Mouse (Mus musculus) intestine, embryonic 15.5 days (tissue): Measurements from ENCODE around the gene Kifc1. TPM values are rescaled to one million over a fixed set of nuclear protein-coding genes. Genes with fewer than 3 reads are reported as not detected.

Experiments used
- ATAC-seq: fragments of 200-750 bp; cut with Nextera tagmentation; 2 replicates; pipeline ENCODE4 v1.8.0; 2017; ENCODE audit warnings: moderate TSS enrichment, moderate library complexity
- H3K27ac ChIP-seq: fragments of 300-500 bp; sonication (generic); 2 replicates; pipeline ENCODE4 v1.5.1; 2015; ENCODE audit warnings: mild to moderate bottlenecking, inconsistent platforms
- H3K27me3 ChIP-seq: fragments of 300-500 bp; sonication (generic); replicated peaks from 2 replicates; pipeline ENCODE4 v1.6.1; 2015; ENCODE audit warnings: inconsistent platforms
- H3K36me3 ChIP-seq: fragments of 300-500 bp; sonication (generic); 2 replicates; pipeline ENCODE4 v1.6.1; 2015; ENCODE audit warnings: inconsistent platforms
- H3K4me1 ChIP-seq: fragments of 300-500 bp; sonication (generic); replicated peaks from 2 replicates; pipeline ENCODE4 v1.6.1; 2015; ENCODE audit warnings: inconsistent platforms
- H3K4me2 ChIP-seq: fragments of 300-500 bp; sonication (generic); replicated peaks from 2 replicates; pipeline ENCODE4 v1.6.1; 2015; ENCODE audit warnings: mild to moderate bottlenecking, inconsistent platforms
- H3K4me3 ChIP-seq: fragments of 300-500 bp; sonication (generic); replicated peaks from 2 replicates; pipeline ENCODE4 v1.5.1; 2015; ENCODE audit warnings: inconsistent platforms
- H3K9ac ChIP-seq: fragments of 300-500 bp; sonication (generic); 2 replicates; pipeline ENCODE4 v1.6.1; 2015; ENCODE audit warnings: inconsistent platforms
- H3K9me3 ChIP-seq: fragments of 300-500 bp; sonication (generic); 2 replicates; pipeline ENCODE4 v1.6.1; 2016; ENCODE audit warnings: inconsistent platforms
- WGBS: fragments of 180-500 bp; shearing (Covaris S2); methylation state at CpG from one replicate; pipeline ENCODE4 v1.1.7; 2015; 5-methylcytosine and 5-hydroxymethylcytosine counted together
- polyA plus RNA-seq: library from polyadenylated mRNA; unstranded; fragments of >200 nt; fragmentation: Nextera tagmentation; extraction: Ambion mirVana; gene quantifications from 2 replicates; pipeline ENCODE4 v1.2.1, GENCODE M21; 2015

Gene Kifc1
- polyA plus RNA-seq, 1 experiment from 2014 or later = 7.1 TPM

- Histone ChIP-seq H3K36me3 (peaks cover 35% of the 10 kb centered on the region), H3K4me1 (peaks cover 33% of the 10 kb centered on the region), H3K27ac (no peak overlapping the region), H3K4me3 (peak overlapping the region; percentile 57), H3K27me3 (no peaks in the 10 kb centered on the region), H3K9me3 (no peaks in the 10 kb centered on the region), H3K4me2 (peak overlapping the region; percentile 77), H3K9ac (peak overlapping the region; percentile 53)
- 74% methylated on average over 31 of the region's 31 CpGs for WGBS
- no peak for ATAC-seq
Observed at GRCm38 (mm10) chr17:33916847-33917655, 26.6 kb upstream of the Kifc1 start.

DNA sequence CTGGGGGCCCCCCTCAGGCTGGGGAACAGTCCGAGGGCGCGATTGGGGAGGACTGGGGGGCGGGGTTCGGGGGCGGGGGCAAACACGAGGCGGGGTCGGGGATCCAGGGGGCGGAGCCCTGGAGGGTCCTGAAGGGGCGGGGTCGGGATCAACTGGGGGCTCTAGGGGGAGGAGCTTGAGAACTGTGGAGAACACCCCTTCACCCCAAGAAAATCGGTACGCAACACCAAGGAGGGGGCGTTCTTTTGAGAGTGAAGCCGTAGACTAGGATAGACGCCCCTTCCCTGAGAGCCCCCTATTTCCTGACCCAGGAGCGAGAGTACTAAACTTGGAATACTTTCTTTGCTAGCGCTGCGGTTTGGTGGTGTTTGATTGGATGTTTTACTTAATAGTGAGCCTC is 25.8 kb upstream of the Kifc1 start:
- H3K36me3 ChIP-seq = peaks cover 42% of the 10 kb centered on the region
- WGBS = 2% methylated on average over 20 of the region's 20 CpGs
- H3K27me3 ChIP-seq = no peaks in the 10 kb centered on the region
- peak overlapping the region; percentile 53 for H3K9ac ChIP-seq
- peak overlapping the region; percentile 77 for H3K4me2 ChIP-seq
- H3K9me3 ChIP-seq = no peaks in the 10 kb centered on the region
- peak; percentile 13 for ATAC-seq
- peak overlapping the region; percentile 83 for H3K27ac ChIP-seq
- H3K4me1 ChIP-seq = peaks cover 34% of the 10 kb centered on the region
- peak overlapping the region; percentile 57 for H3K4me3 ChIP-seq

GRCm38 (mm10) chr17:33915671-33916250 is 25.3 kb upstream of the Kifc1 start, which contains the start of the genes Tapbp and Zbtb22:
Tapbp (plus strand) TSS chr17:33915899.
Zbtb22 (plus strand) TSS chr17:33915904.
- H3K9ac ChIP-seq = peak within 1 kb of the TSS; percentile 53
- H3K4me3 ChIP-seq = peak within 1 kb of the TSS; percentile 57
- H3K9me3 ChIP-seq = no peaks in the 10 kb centered on the region
- peaks cover 46% of the 10 kb centered on the region for H3K36me3 ChIP-seq
- under 1% methylated on average over 34 of the region's 34 CpGs for WGBS
- peak; percentile 93 for ATAC-seq
- peak within 1 kb of the TSS; percentile 77 for H3K4me2 ChIP-seq
- H3K27ac ChIP-seq = peak within 1 kb of the TSS; percentile 83
- H3K27me3 ChIP-seq = no peaks in the 10 kb centered on the region
- H3K4me1 ChIP-seq = peaks cover 33% of the 10 kb centered on the region

- Histone ChIP-seq H3K4me1 (peaks cover 38% of the 10 kb centered on the region), H3K36me3 (peaks cover 46% of the 10 kb centered on the region), H3K4me2 (peak overlapping the region; percentile 77), H3K27me3 (no peaks in the 10 kb centered on the region), H3K27ac (0 out of 2 replicates have a peak overlapping the region, but pooled peaks have one; percentile 13), H3K9ac (no peak overlapping the region), H3K4me3 (peak overlapping the region; percentile 57; the same call in 1 of the 2 replicates), H3K9me3 (no peaks in the 10 kb centered on the region)
- no peak for ATAC-seq
- 73% methylated on average over 13 of the region's 13 CpGs for WGBS
Observed at GRCm38 (mm10) chr17:33914969-33915391, 24.5 kb upstream of the Kifc1 start.

- Histone ChIP-seq H3K36me3 (peaks cover 46% of the 10 kb centered on the region), H3K9me3 (no peaks in the 10 kb centered on the region), H3K9ac (no peak overlapping the region), H3K4me2 (no peak overlapping the region), H3K27ac (no peak overlapping the region), H3K27me3 (no peaks in the 10 kb centered on the region), H3K4me1 (peaks cover 36% of the 10 kb centered on the region), H3K4me3 (no peak overlapping the region)
- 97% methylated on average over 8 of the region's 8 CpGs for WGBS
- no peak for ATAC-seq
Observed at GRCm38 (mm10) chr17:33913905-33914304, 23.4 kb upstream of the Kifc1 start.

GRCm38 (mm10) chr17:33913264-33913663 is 22.8 kb upstream of the Kifc1 start:
- peaks cover 32% of the 10 kb centered on the region for H3K4me1 ChIP-seq
- no peak overlapping the region for H3K4me3 ChIP-seq
- 90% methylated on average over 10 of the region's 10 CpGs for WGBS
- peaks cover 46% of the 10 kb centered on the region for H3K36me3 ChIP-seq
- no peak overlapping the region for H3K27ac ChIP-seq
- no peaks in the 10 kb centered on the region for H3K9me3 ChIP-seq
- no peak for ATAC-seq
- no peak overlapping the region for H3K4me2 ChIP-seq
- H3K9ac ChIP-seq = no peak overlapping the region
- H3K27me3 ChIP-seq = no peaks in the 10 kb centered on the region

GRCm38 (mm10) chr17:33911813-33912414 is 21.5 kb upstream of the Kifc1 start:
- H3K36me3 ChIP-seq = peaks cover 36% of the 10 kb centered on the region
- no peak for ATAC-seq
- H3K9ac ChIP-seq = no peak overlapping the region
- H3K27ac ChIP-seq = no peak overlapping the region
- H3K9me3 ChIP-seq = no peaks in the 10 kb centered on the region
- H3K27me3 ChIP-seq = no peaks in the 10 kb centered on the region
- WGBS = 90% methylated on average over 28 of the region's 28 CpGs
- H3K4me1 ChIP-seq = peaks cover 32% of the 10 kb centered on the region
- no peak overlapping the region for H3K4me2 ChIP-seq
- no peak overlapping the region for H3K4me3 ChIP-seq

DNA sequence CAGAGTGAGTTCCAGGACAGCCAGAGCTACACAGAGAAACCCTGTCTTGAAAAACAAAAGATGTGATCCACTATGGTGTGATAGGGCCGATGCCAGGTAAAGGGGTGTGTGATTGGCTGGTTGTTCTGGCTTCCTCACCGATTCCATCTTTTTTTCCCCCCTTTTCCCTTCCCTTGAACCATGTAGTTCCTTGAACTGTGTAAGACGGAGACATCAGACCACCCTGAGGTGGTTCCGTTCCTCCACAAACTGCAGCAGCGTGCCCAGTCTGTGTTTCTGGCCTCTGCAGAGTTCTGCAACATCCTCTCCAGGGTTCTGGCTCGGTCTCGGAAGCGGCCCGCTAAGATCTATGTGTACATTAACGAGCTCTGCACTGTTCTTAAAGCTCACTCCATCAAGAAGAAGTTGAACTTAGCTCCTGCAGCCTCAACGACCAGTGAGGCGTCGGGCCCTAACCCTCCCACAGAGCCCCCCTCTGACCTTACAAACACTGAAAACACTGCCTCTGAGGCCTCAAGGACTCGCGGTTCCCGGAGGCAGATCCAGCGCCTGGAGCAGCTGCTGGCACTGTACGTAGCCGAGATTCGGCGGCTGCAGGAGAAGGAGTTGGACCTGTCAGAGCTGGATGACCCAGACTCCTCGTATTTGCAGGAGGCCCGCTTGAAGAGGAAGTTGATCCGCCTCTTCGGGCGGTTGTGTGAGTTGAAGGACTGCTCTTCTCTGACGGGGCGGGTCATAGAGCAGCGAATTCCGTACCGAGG is 20.8 kb upstream of the Kifc1 start:
- no peak overlapping the region for H3K27ac ChIP-seq
- H3K36me3 ChIP-seq = peaks cover 36% of the 10 kb centered on the region
- WGBS = 90% methylated on average over 31 of the region's 31 CpGs
- peaks cover 27% of the 10 kb centered on the region for H3K4me1 ChIP-seq
- H3K4me3 ChIP-seq = no peak overlapping the region
- H3K9me3 ChIP-seq = no peaks in the 10 kb centered on the region
- no peak for ATAC-seq
- no peak overlapping the region for H3K9ac ChIP-seq
- H3K27me3 ChIP-seq = no peaks in the 10 kb centered on the region
- H3K4me2 ChIP-seq = no peak overlapping the region

DNA sequence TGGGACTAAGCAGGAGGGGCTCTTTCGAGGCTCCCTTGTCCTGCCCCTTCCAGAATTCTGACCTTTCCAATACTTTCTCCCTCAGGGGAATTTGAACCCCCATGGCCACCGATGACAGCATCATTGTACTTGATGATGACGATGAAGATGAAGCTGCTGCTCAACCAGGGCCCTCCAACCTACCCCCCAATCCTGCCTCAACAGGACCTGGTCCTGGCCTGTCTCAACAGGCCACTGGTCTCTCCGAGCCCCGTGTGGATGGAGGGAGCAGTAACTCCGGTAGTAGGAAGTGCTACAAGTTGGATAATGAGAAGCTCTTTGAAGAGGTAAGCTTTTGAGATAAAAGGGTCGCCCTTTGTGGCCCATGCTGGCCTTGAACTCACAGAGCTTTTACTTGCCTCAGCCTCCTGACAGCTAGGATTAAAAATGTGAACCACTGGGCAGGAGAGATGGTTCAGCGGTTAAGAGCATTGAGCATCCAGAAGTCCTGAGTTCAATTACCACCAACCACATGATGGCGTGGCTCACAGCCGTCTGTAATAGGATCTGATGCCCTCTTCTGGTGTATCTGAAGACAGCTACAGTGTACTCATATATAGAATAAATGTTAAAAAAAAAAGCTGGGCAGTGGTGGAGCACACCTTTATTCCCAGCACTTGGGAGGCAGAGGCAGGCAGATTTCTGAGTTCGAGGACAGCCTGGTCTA is 20.0 kb upstream of the Kifc1 start:
- Histone ChIP-seq H3K4me1 (peaks cover 27% of the 10 kb centered on the region), H3K27ac (peak overlapping the region; percentile 92; the same call in 1 of the 2 replicates), H3K36me3 (peaks cover 36% of the 10 kb centered on the region), H3K27me3 (no peaks in the 10 kb centered on the region), H3K9ac (peak overlapping the region; percentile 92), H3K9me3 (no peaks in the 10 kb centered on the region), H3K4me2 (peak overlapping the region; percentile 88), H3K4me3 (peak overlapping the region; percentile 85)
- ATAC-seq = no peak
- 42% methylated on average over 11 of the region's 11 CpGs for WGBS

GRCm38 (mm10) chr17:33909869-33910250 is 19.4 kb upstream of the Kifc1 start:
- Histone ChIP-seq H3K36me3 (peaks cover 32% of the 10 kb centered on the region), H3K9me3 (no peaks in the 10 kb centered on the region), H3K4me1 (peaks cover 23% of the 10 kb centered on the region), H3K4me2 (peak overlapping the region; percentile 88), H3K9ac (peak overlapping the region; percentile 92), H3K27ac (peak overlapping the region; percentile 92), H3K4me3 (peak overlapping the region; percentile 85), H3K27me3 (no peaks in the 10 kb centered on the region)
- peak; percentile 1; the same call in 1 of the 2 replicates for ATAC-seq
- WGBS = 0% methylated on average over 14 of the region's 14 CpGs

- under 1% methylated on average over 68 of the region's 68 CpGs for WGBS
- Histone ChIP-seq H3K4me1 (peaks cover 20% of the 10 kb centered on the region), H3K4me3 (peak within 1 kb of the TSS; percentile 85), H3K9me3 (no peaks in the 10 kb centered on the region), H3K4me2 (peak within 1 kb of the TSS; percentile 88), H3K9ac (peak within 1 kb of the TSS; percentile 92), H3K27ac (peak within 1 kb of the TSS; percentile 92), H3K27me3 (no peaks in the 10 kb centered on the region), H3K36me3 (peaks cover 30% of the 10 kb centered on the region)
- peak; percentile 97 for ATAC-seq
Observed at GRCm38 (mm10) chr17:33909077-33909868, 18.8 kb upstream of the Kifc1 start, which contains the start of gene Daxx. Daxx (plus strand) TSS chr17:33909414.
